Mouse (Mus musculus) forebrain, embryonic 12.5 days (tissue): Measurements from ENCODE around the gene Fn3krp. TPM values are rescaled to one million over a fixed set of nuclear protein-coding genes. Genes with fewer than 3 reads are reported as not detected.

Source experiments
- ATAC-seq: fragments of 200-750 bp; cut with Nextera tagmentation; 2 replicates; pipeline ENCODE4 v1.8.0; 2017; ENCODE audit warnings: moderate TSS enrichment; ENCODE audit not compliant: low FRiP score
- H3K27ac ChIP-seq: fragments of 300-500 bp; sonication (generic); 2 replicates; pipeline ENCODE4 v1.5.1; 2016; ENCODE audit warnings: mild to moderate bottlenecking
- H3K27me3 ChIP-seq: fragments of 300-500 bp; sonication (generic); 2 replicates; pipeline ENCODE4 v1.6.1; 2016; ENCODE audit warnings: mild to moderate bottlenecking
- H3K36me3 ChIP-seq: fragments of 300-500 bp; sonication (generic); replicated peaks from 2 replicates; pipeline ENCODE4 v1.6.1; 2016; ENCODE audit warnings: mild to moderate bottlenecking
- H3K4me1 ChIP-seq: fragments of 300-500 bp; sonication (generic); 2 replicates; pipeline ENCODE4 v1.6.1; 2016
- H3K4me2 ChIP-seq: fragments of 300-500 bp; sonication (generic); 2 replicates; pipeline ENCODE4 v1.6.1; 2016; ENCODE audit warnings: mild to moderate bottlenecking, moderate library complexity
- H3K4me3 ChIP-seq: fragments of 300-500 bp; sonication (generic); replicated peaks from 2 replicates; pipeline ENCODE4 v1.5.1; 2016; ENCODE audit warnings: mild to moderate bottlenecking
- H3K9ac ChIP-seq: fragments of 300-500 bp; sonication (generic); 2 replicates; pipeline ENCODE4 v1.6.1; 2016; ENCODE audit warnings: mild to moderate bottlenecking
- H3K9me3 ChIP-seq: fragments of 300-500 bp; sonication (generic); 2 replicates; pipeline ENCODE4 v1.6.1; 2016
- WGBS: fragments of 180-500 bp; shearing (Covaris S2); methylation state at CpG from one replicate; pipeline ENCODE4 v1.1.7; 2016; 5-methylcytosine and 5-hydroxymethylcytosine counted together
- polyA plus RNA-seq: library from polyadenylated mRNA; unstranded; fragments of >200 nt; fragmentation: Nextera tagmentation; extraction: Ambion mirVana; gene quantifications from 2 replicates; pipeline ENCODE4 v1.2.1, GENCODE M21; 2016

The Fn3krp gene
- polyA plus RNA-seq, 1 experiment from 2014 or later: 7.3 TPM

DNA sequence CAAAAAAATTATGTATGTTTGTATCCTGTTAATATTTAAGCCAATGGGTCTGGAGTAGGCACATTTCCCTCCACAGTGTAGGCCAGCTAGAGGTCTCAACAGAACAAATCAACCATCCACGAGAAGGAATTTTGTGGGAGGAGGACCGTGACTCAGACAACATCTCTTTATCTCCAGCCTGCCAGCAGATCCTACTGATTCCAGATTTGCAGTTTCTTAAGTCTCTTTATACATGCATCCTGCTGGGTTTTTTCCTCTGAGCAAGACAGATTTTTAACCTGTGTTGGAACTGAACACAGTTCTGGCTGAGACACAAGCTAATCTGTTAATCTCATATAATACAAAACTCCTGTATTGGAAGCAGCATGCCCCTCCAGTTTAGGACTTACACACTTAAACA lies 2.3 kb upstream of the Fn3krp start:
- Histone ChIP-seq H3K4me3 (no peak overlapping the region), H3K27me3 (no peaks in the 10 kb centered on the region), H3K36me3 (no peaks in the 10 kb centered on the region), H3K4me2 (no peak overlapping the region), H3K27ac (no peak overlapping the region), H3K9ac (no peak overlapping the region), H3K4me1 (peaks cover 16% of the 10 kb centered on the region), H3K9me3 (no peaks in the 10 kb centered on the region)
- 78% methylated on average over 2 of the region's 2 CpGs for WGBS
- ATAC-seq: no peak

DNA sequence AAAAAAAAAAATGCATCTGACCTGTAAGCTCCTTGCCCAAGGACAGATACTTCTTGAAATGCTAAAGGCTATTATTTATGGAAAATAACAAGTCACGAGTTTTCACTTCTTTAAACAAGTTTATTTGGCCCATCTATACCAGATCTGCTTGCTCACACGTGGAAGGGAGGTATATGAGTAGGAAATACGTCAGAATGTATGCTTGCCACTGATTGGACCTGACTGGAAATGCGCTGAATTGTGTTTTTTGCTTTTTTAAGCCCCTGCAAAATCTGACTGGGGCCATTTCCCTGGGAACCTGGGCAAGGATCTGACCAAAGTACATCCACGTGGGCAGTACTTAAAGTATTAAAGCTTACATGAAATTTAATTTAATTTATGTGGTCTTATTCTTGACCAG lies 822 bp upstream of the Fn3krp start:
- H3K27me3 ChIP-seq: no peaks in the 10 kb centered on the region
- WGBS: 47% methylated on average over 5 of the region's 5 CpGs
- peak overlapping the region; percentile 74 for H3K4me3 ChIP-seq
- H3K36me3 ChIP-seq: no peaks in the 10 kb centered on the region
- H3K9me3 ChIP-seq: no peaks in the 10 kb centered on the region
- no peak for ATAC-seq
- peaks cover 16% of the 10 kb centered on the region for H3K4me1 ChIP-seq
- H3K27ac ChIP-seq: no peak overlapping the region
- peak overlapping the region; percentile 78; the same call in 1 of the 2 replicates for H3K9ac ChIP-seq
- peak overlapping the region; percentile 80 for H3K4me2 ChIP-seq

DNA sequence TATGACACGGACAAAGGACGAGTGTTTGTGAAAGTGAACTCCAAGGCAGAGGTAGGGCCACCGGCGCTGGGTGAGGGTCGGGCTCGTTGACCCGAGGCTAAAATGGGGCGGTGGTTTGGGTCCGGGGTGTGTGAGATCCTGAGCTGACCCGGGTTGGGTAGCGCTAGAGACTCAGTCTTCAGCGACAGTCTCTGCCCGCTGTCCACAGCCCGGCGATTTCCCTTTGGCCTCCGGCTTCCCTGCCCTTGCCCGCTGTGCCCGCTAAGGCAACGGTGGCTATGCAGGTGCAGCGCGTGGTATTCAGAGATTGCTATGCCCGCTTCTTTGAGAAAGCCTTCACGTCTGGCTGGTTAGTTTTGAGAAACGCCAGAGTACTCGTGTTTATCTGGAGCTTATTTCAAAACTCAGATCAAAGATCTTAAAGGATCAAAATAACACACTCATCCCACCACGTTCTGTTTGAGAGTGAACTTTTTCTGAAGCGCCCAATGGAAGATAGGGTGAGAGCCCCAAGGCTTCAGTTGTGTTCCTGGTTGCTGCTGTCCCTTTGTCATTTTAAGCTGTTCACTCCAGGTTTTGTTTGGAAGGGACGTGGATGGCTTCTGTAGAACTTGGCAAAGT lies 462 bp downstream of the Fn3krp start:
- Histone ChIP-seq H3K4me1 (peaks cover 16% of the 10 kb centered on the region), H3K4me2 (peak overlapping the region; percentile 80), H3K36me3 (no peaks in the 10 kb centered on the region), H3K9ac (peak overlapping the region; percentile 78), H3K27ac (no peak overlapping the region), H3K27me3 (no peaks in the 10 kb centered on the region), H3K9me3 (no peaks in the 10 kb centered on the region), H3K4me3 (peak overlapping the region; percentile 74)
- peak; percentile 75; the same call in 1 of the 2 replicates for ATAC-seq
- whole genome bisulfite sequencing: under 1% methylated on average over 28 of the region's 28 CpGs

DNA sequence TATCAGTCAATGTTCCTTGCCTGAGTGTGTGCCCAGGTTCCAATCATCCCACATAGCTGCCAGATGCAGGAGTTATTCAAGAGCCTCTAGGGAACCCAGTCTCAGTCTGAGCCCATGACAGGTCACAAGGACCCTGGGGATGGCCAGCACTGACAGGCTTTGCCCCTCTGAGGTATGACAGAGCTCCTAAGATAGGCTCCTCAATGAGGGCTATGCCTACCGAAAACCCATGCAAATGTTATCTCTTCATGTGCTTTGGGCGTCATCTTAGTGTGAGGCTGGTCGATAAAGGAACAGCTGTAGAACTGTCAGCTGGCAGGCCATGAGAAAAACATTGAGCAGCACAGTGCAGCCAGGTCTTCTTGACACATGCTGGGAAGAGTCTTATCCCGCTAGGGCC lies 12.2 kb downstream of the Fn3krp start:
- ATAC-seq: no peak
- Histone ChIP-seq H3K27ac (no peak overlapping the region), H3K27me3 (0 out of 2 replicates have a peak, but pooled peaks cover 5% of the 10 kb centered on the region), H3K4me3 (no peak overlapping the region), H3K9ac (no peak overlapping the region), H3K4me2 (no peak overlapping the region), H3K9me3 (no peaks in the 10 kb centered on the region), H3K36me3 (peaks cover 18% of the 10 kb centered on the region), H3K4me1 (peaks cover 14% of the 10 kb centered on the region)
- 88% methylated on average over 4 of the region's 4 CpGs for WGBS

DNA sequence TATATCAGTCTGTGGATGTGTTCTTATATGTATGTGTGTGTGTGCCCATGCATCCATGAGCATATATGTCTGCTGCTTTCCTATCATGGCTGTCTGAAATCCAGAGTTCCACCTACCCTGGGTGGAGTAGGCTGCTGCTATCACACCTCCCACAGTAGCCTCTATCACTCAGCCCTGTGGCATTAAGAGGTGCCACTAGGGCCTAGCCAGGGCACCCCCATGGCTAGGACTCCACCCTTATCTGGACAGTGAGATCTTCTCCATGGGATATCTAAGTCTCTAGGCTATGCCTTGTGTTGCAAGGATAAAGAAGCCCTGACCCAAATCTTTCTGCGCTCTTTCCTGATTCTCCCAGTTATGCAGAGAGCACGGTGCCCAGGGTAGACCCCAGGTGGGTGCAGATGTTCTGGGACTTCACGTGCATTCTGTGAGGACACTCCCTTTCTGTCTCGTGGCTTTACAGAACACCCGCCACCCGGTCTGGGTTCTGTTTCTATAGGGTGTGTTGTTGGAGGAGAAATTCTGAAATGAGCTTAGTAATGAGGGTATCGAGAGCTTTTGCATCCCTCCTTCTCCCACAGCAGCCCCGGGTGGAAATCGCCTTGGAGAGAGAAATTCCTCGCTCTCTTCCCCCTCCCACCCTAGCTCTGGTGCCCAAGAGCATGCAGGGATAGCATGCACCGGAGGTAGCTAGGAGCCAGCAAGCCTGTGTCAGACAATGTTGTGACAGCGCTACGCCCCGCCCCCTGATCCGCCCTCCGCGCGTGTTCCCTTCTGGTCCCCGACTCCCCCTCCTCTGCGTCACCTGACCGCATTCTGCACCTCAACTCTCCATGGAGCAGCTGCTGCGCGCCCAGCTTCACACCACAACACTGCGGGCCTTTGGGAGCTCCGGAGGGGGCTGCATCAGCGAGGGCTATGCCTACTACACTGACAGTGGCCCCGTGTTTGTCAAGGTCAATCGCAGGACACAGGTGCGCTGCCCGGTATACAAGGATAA lies 13.3 kb downstream of the Fn3krp start, which contains the start of gene Fn3k:
Fn3k (plus strand) TSS at position 758 of the 1,000 bp plus-strand sequence.
- Histone ChIP-seq H3K4me1 (peaks cover 22% of the 10 kb centered on the region), H3K36me3 (peaks cover 12% of the 10 kb centered on the region), H3K27ac (peak within 1 kb of the TSS; percentile 42; the same call in 1 of the 2 replicates), H3K27me3 (0 out of 2 replicates have a peak, but pooled peaks cover 5% of the 10 kb centered on the region), H3K9ac (peak within 1 kb of the TSS; percentile 58), H3K4me2 (peak within 1 kb of the TSS; percentile 73), H3K4me3 (peak within 1 kb of the TSS; percentile 37), H3K9me3 (no peaks in the 10 kb centered on the region)
- WGBS: 8% methylated on average over 30 of the region's 30 CpGs
- ATAC-seq: peak; percentile 98

DNA sequence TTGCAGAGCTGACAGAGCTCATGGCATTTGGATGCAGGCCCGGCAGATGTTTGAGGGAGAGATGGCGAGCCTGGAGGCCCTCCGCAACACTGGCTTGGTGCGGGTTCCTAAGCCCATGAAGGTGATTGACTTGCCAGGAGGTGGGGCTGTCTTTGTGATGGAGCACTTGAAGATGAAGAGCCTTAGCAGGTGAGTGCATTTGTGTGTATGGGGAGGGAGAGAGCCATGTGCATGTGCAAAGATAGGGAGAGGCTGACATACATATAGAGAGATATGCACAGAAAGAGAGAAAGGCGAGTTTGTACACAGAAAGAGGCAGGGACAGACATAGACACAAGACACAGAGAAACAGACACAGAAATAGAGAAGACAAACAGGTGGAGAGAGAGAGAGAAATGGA lies 16.0 kb downstream of the Fn3krp start:
- no peak overlapping the region for H3K4me2 ChIP-seq
- WGBS: 70% methylated on average over 5 of the region's 5 CpGs
- H3K36me3 ChIP-seq: 0 out of 2 replicates have a peak, but pooled peaks cover 3% of the 10 kb centered on the region
- no peak overlapping the region for H3K4me3 ChIP-seq
- peaks cover 26% of the 10 kb centered on the region for H3K4me1 ChIP-seq
- ATAC-seq: no peak
- H3K9ac ChIP-seq: no peak overlapping the region
- no peak overlapping the region for H3K27ac ChIP-seq
- H3K27me3 ChIP-seq: 0 out of 2 replicates have a peak, but pooled peaks cover 5% of the 10 kb centered on the region
- H3K9me3 ChIP-seq: no peaks in the 10 kb centered on the region

DNA sequence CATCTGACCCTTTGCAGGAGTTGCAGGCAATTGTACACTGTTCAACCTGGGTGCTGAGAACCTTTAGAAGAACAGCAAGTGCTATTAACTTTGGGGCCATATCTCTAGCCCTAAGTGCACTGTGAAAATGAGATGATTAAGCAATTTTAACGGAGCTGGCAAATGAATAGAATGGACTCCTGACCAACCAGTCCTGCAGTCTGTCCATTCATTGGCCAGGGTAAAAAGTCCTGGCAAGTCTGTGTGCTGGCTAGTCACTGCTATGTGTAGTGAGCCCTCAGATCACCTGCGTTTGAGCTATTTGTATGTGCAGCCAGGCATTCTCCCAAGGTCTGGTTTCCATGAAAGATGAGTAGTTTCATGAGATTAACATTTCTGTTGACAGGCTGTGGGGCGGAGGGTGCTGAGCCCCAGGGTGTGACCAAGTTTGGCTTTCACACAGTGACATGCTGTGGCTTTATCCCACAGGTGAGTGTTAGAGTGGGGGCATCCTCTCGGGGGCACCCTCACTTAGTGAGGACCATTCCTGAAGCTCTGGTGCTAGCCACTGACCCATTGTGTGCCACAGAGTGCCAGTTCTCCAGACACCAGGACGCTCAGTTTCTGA lies 18.6 kb downstream of the Fn3krp start:
- Histone ChIP-seq H3K9ac (no peak overlapping the region), H3K4me1 (peaks cover 17% of the 10 kb centered on the region), H3K9me3 (no peaks in the 10 kb centered on the region), H3K27me3 (0 out of 2 replicates have a peak, but pooled peaks cover 5% of the 10 kb centered on the region), H3K36me3 (no peaks in the 10 kb centered on the region), H3K4me3 (no peak overlapping the region), H3K4me2 (no peak overlapping the region), H3K27ac (no peak overlapping the region)
- 64% methylated on average over 5 of the region's 5 CpGs for WGBS
- no peak for ATAC-seq

DNA sequence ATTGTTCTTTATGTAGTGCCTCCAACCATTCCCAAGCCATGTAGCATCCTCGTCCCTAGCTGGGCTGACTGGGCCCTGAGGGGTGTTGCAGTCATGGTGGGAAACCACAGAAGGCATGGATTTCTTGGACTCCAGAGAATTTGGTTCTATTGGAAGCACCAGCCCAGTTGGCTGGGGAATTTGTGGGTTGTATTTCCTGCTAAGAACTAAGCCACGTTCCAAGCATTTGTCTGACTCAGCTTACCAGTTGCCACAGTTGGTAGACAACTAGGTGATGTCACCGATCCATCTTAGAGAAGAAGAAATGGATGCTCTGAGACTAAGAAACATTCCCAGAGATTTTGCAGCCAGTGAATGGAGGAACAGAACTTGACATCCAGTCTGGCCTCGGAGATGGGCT lies 20.5 kb downstream of the Fn3krp start:
- 0 out of 2 replicates have a peak, but pooled peaks cover 5% of the 10 kb centered on the region for H3K27me3 ChIP-seq
- H3K4me1 ChIP-seq: peaks cover 12% of the 10 kb centered on the region; the same call in 1 of the 2 replicates
- no peaks in the 10 kb centered on the region for H3K9me3 ChIP-seq
- H3K9ac ChIP-seq: no peak overlapping the region
- WGBS: 90% methylated on average over 4 of the region's 4 CpGs
- no peaks in the 10 kb centered on the region for H3K36me3 ChIP-seq
- ATAC-seq: no peak
- H3K4me3 ChIP-seq: no peak overlapping the region
- no peak overlapping the region for H3K27ac ChIP-seq
- no peak overlapping the region for H3K4me2 ChIP-seq

DNA sequence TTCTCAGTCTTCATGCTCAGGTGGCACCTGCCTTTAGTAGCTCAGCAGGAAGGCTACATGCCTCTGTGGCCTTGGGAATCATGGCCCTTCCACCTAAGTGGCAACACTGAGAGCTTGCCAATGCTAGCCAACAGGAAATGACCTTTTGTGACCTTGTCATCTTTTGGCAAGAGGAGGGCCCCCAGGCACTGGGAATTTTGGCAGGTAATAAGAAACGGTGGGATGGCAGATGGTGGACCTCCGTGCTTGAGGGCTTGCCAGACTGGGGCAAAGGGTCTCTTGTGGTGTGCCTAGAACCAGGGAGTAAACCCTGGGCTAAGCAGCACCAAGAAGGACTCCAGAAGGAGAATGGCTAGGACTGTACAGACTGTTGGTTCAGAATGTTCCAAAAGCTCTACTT lies 20.9 kb downstream of the Fn3krp start:
- H3K4me1 ChIP-seq: peaks cover 12% of the 10 kb centered on the region; the same call in 1 of the 2 replicates
- no peak overlapping the region for H3K4me2 ChIP-seq
- no peak overlapping the region for H3K9ac ChIP-seq
- 78% methylated on average over 2 of the region's 2 CpGs for WGBS
- no peak overlapping the region for H3K4me3 ChIP-seq
- H3K27ac ChIP-seq: no peak overlapping the region
- no peaks in the 10 kb centered on the region for H3K9me3 ChIP-seq
- ATAC-seq: no peak
- no peaks in the 10 kb centered on the region for H3K36me3 ChIP-seq
- 0 out of 2 replicates have a peak, but pooled peaks cover 2% of the 10 kb centered on the region for H3K27me3 ChIP-seq

DNA sequence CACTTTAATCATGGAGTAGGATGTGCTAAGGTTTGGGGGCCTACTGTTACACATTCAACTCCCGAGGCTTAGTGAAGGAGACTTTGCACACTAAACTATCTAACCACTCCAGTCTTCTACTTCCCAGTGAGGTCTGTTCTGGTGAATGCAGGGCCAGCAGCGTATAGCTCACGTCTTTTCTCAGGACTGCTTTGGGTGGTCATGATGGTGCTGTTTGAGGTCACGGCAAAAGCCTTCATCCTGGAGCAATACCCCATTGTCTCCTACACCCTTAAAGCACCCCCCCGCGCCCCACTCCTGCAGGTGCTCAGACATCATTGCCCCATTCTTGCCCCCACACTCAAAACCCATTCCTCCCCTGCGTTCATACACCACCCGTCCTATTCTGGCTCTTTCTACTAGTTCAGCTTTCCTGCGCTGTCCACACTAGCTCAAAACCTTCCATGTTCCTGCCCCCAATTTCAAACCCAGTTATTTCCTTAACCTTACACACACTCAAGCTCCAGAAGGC lies 30.1 kb downstream of the Fn3krp start:
- ATAC-seq: no peak
- peaks cover 17% of the 10 kb centered on the region for H3K4me1 ChIP-seq

DNA sequence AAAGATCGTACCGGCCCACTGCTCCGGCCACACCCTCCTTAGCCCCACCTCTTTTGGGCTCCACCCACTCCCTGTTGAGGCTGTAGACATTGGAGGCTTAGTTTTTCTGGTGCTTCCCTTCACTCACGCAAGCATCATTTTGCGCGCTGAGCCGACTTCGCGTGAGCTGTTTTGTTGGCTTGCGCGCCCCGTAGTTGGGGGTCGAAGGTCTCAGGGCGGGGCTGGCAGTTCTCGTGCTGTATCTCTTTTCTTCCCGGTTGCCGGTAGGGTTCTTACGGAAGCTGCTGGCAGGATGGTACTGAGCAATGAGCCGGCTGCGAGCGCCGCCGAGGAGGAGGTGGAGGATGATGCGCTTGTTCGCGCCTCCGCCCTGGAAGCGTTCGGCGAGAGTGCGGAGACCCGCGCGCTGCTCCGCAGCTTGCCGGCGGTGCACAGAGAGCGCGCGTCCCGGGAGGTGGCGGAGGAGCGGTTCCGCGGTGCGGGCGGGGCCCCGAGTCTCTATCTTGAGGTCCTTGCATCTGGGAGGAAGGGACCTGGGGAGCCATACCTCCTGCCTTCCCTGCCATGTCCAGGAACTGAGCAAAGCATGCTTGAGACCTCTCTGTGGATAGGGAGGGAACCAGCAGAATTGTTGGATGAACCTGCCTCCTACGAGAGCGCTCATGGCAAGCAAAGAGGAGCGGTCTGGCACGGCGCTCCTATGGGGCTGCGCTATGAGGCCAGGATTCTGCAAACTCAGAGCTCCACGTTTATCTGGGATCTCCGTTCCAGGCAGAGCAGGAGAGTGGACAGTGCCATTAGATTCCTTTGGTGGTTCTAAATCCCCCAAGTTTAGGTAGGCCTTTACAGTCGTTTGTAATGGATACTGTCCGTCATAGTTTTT lies 30.8 kb downstream of the Fn3krp start, which contains the start of gene Tbcd:
Tbcd (plus strand) TSS at position 197 of the 883 bp plus-strand sequence.
- Histone ChIP-seq H3K27ac (peak within 1 kb of the TSS; percentile 84), H3K9me3 (no peaks in the 10 kb centered on the region), H3K4me2 (peak within 1 kb of the TSS; percentile 69), H3K9ac (peak within 1 kb of the TSS; percentile 77), H3K4me1 (peaks cover 17% of the 10 kb centered on the region), H3K4me3 (peak within 1 kb of the TSS; percentile 88), H3K27me3 (peaks cover 8% of the 10 kb centered on the region), H3K36me3 (peaks cover 5% of the 10 kb centered on the region)
- WGBS: under 1% methylated on average over 58 of the region's 58 CpGs
- ATAC-seq: peak; percentile 95

More for the DNA sequence above, 30.1 kb downstream of the Fn3krp start:
- peak overlapping the region; percentile 88 for H3K4me3 ChIP-seq
- H3K9ac ChIP-seq: peak overlapping the region; percentile 77; the same call in 1 of the 2 replicates
- H3K4me2 ChIP-seq: peak overlapping the region; percentile 69
- H3K9me3 ChIP-seq: no peaks in the 10 kb centered on the region
- H3K27ac ChIP-seq: no peak overlapping the region
- H3K36me3 ChIP-seq: peaks cover 5% of the 10 kb centered on the region
- H3K27me3 ChIP-seq: peaks cover 8% of the 10 kb centered on the region
- WGBS: 23% methylated on average over 9 of the region's 9 CpGs
